Comparison of ENCODE assay signal across 8 mouse cellular contexts in the genomic region with DNA sequence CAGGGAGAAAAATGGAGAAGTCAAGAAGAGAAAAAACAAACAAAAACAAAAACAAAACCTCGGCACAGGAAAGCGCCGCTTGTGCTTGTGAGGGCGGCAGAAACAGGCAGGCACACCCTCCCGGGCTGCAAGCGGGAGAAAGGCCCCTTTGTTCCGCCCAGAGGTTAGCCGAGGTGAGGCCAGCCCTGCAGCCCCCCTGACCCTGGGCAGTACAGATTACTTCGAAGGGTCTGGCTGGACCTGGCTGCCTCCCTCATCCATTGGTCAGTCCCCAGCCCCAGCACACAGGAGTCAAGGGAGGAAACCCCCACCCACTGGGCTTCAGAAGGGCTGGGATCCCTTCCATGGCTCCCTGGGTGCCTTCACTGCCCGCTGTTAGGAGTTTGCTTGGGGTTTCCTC. TPM values are rescaled to one million over a fixed set of nuclear protein-coding genes. Genes with fewer than 3 reads are reported as not detected.
DNase-seq lines count a peak whose midpoint lies in the region; ATAC-seq and TF ChIP-seq lines count a peak whose summit lies in the region.

No protein-coding gene starts in this region.

- no peaks in the 10 kb centered on the region for H3K9me3 ChIP-seq in limb, embryonic 15.5 days

- H3K36me3 ChIP-seq in limb, embryonic 15.5 days, result 0 out of 2 replicates have a peak, but pooled peaks cover 3% of the 10 kb centered on the region

- H3K27ac ChIP-seq in gastrocnemius, adult 2 months, result peak overlapping the region; percentile 96
- H3K27ac ChIP-seq in limb, embryonic 15.5 days, result peak overlapping the region; percentile 97

- intact Hi-C loops in gastrocnemius, adult 2 months (cut with DNase I), result loop anchor here (2.0 to 5.0 kb wide), 2 partner anchors 36 to 75 kb away; a partner anchor contains a TSS

- 22% methylated on average over 10 of the region's 10 CpGs for WGBS in limb, embryonic 15.5 days

- TF ChIP-seq CTCF in gastrocnemius, adult 2 months (IDR thresholded peaks at IDR 0.05), result no peak

- DNase-seq in gastrocnemius, adult 2 months, result no peak
- no peak for DNase-seq in gastrocnemius, adult 8-10 months (ENCODE audit: low spot score in 2 of 2)
- DNase-seq in testis, postnatal 10 days (ENCODE audit: low spot score), result peak; percentile 68
- DNase-seq in testis, postnatal 14 days (ENCODE audit: low spot score), result no peak
- DNase-seq in adrenal gland, adult (ENCODE audit: inconsistent age in 2 of 2, low spot score in 1 of 2), result no peak
- no peak for DNase-seq in frontal cortex, adult 2 months (ENCODE audit: extremely low spot score in 1 of 2, low spot score in 1 of 2)
- no peak for DNase-seq in left cerebral cortex, adult 8-10 months (ENCODE audit: low spot score in 2 of 2)

- H3K9ac ChIP-seq in limb, embryonic 15.5 days, result peak overlapping the region; percentile 10; the same call in 1 of the 2 replicates

- no peak for ATAC-seq in limb, embryonic 15.5 days (ENCODE audit: insufficient number of reproducible peaks, low FRiP score, low TSS enrichment, low read depth)

- H3K4me2 ChIP-seq in limb, embryonic 15.5 days, result 0 out of 2 replicates have a peak overlapping the region, but pooled peaks have one; percentile 3

- no peaks in the 10 kb centered on the region for H3K27me3 ChIP-seq in limb, embryonic 15.5 days

- peak overlapping the region; percentile 56 for H3K4me3 ChIP-seq in gastrocnemius, adult 2 months
- no peak overlapping the region for H3K4me3 ChIP-seq in limb, embryonic 15.5 days

- peaks cover 100% of the 10 kb centered on the region for H3K4me1 ChIP-seq in limb, embryonic 15.5 days

RNA-seq across cellular contexts. Expression of a gene that starts 15.5 kb away (rescaled TPM):
- under 1 TPM; 0.36 to 0.78 TPM for total RNA-seq in gastrocnemius, adult 2 months (2021)
- under 1 TPM in 3 of 4 experiments, not detected in 1; 0.43 to 0.56 (median 0.48) TPM for total RNA-seq in gastrocnemius, adult 8-10 months (2022)
- 3.8 and 5.5 TPM in 2 replicates for polyA plus RNA-seq in limb, embryonic 15.5 days (2015; fragmentation: Nextera tagmentation; extraction: Ambion mirVana)
- 0.36 TPM in 1 of 2 replicates, not detected in the other for polyA plus RNA-seq in frontal cortex, adult 2 months (2012; rRNA removed)
- under 1 TPM in 1 of 4 experiments, not detected in 3; 0.55 TPM for total RNA-seq in left cerebral cortex, adult 8-10 months (2022)

RNA-seq across cellular contexts. Expression of a gene that starts 37.0 kb away (rescaled TPM):
- total RNA-seq in gastrocnemius, adult 2 months (2021), result 1 to 10 TPM; 1.1 to 1.3 TPM
- 1 to 10 TPM in 1 of 4 experiments, under 1 TPM in 3; 0.51 to 1.8 (median 0.57) TPM for total RNA-seq in gastrocnemius, adult 8-10 months (2022)
- polyA plus RNA-seq in limb, embryonic 15.5 days (2015; fragmentation: Nextera tagmentation; extraction: Ambion mirVana), result 5.6 and 6.0 TPM in 2 replicates
- polyA plus RNA-seq in frontal cortex, adult 2 months (2012; rRNA removed), result 2.9 and 4.1 TPM in 2 replicates
- 1 to 10 TPM; 2.2 to 4.5 (median 3.4) TPM for total RNA-seq in left cerebral cortex, adult 8-10 months (2022)

RNA-seq across cellular contexts. Expression of a gene that starts 50.6 kb away (rescaled TPM):
- 10 to 100 TPM; 18.7 to 24.3 TPM for total RNA-seq in gastrocnemius, adult 2 months (2021)
- 10 to 100 TPM; 17.6 to 26.4 (median 20.7) TPM for total RNA-seq in gastrocnemius, adult 8-10 months (2022)
- 13.5 and 13.8 TPM in 2 replicates for polyA plus RNA-seq in limb, embryonic 15.5 days (2015; fragmentation: Nextera tagmentation; extraction: Ambion mirVana)
- 79.7 and 79.8 TPM in 2 replicates for polyA plus RNA-seq in frontal cortex, adult 2 months (2012; rRNA removed)
- 10 to 100 TPM; 88.5 to 97.6 (median 93.9) TPM for total RNA-seq in left cerebral cortex, adult 8-10 months (2022)

RNA-seq across cellular contexts. Expression of a gene that starts 52.2 kb away (rescaled TPM):
- 10 to 100 TPM; 45.6 to 57.5 TPM for total RNA-seq in gastrocnemius, adult 2 months (2021)
- 10 to 100 TPM; 44.9 to 73.7 (median 53.5) TPM for total RNA-seq in gastrocnemius, adult 8-10 months (2022)
- polyA plus RNA-seq in limb, embryonic 15.5 days (2015; fragmentation: Nextera tagmentation; extraction: Ambion mirVana), result 63.3 and 64.5 TPM in 2 replicates
- 143 and 157 TPM in 2 replicates for polyA plus RNA-seq in frontal cortex, adult 2 months (2012; rRNA removed)
- 100 to 1,000 TPM; 101 to 105 (median 103) TPM for total RNA-seq in left cerebral cortex, adult 8-10 months (2022)
